Mouse (Mus musculus): ENCODE measurements around the gene 3110082I17Rik.

Gene 3110082I17Rik

DNA sequence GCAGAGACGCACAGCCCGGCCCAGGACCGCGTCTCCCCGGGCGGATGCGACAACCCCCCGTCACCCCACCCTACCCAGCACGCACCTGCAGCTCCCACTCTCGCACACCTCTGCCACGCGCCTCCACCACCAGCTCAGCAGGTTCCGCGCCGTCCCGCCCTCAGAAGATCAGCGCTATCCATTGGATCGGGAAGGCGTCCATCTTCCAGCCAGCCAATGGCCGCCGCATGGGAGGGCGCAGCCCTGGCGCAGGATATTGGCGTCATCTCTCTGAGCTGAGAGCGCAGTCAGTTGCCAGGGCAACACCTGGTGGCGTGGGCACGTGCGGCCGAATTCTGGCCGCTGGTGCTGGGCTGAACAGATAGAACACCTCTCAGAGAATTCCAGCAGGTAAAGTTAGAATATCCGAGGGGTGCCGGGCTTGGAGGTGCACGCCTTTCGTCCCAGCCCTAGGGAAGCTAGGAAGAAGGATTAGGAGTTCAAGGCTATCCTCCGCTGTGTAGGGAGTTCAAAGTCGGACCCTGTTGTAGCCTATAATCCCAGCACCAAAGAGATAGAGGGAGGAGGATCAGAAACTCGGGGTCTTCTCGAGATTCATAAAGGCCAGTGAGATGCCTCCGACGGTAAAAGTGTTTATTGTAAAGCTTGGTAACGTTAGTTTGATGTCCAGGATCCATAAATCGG lies at the start of gene 3110082I17Rik:
Gene 3110082I17Rik, minus strand, starts transcription at position 144 of the 684 bp plus-strand sequence.
- peak; percentile 95 for DNase-seq (ENCODE audit: extremely low read depth, insufficient read length, low spot score)

DNA sequence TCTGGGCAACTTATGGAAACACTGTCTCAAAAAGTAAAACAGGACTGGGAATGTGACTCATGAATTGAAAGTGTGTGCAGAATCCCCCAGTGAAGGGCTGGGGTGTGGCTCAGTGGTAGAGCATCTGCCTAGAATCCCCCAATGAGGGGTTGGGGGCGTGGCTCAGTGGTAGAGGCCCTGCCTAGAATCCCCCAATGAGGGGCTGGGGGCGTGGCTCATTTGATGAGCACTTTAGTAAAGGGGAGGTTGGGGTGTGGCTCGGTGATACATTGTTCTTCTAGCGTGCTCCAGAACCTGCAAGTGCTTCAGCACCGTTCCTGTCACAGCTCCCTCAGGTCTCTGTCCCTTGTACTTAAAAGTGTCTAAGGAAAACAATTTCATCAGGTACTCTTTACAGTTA lies 45.9 kb upstream of the 3110082I17Rik start:
- no peak for DNase-seq (ENCODE audit: extremely low read depth, insufficient read length, low spot score)

DNA sequence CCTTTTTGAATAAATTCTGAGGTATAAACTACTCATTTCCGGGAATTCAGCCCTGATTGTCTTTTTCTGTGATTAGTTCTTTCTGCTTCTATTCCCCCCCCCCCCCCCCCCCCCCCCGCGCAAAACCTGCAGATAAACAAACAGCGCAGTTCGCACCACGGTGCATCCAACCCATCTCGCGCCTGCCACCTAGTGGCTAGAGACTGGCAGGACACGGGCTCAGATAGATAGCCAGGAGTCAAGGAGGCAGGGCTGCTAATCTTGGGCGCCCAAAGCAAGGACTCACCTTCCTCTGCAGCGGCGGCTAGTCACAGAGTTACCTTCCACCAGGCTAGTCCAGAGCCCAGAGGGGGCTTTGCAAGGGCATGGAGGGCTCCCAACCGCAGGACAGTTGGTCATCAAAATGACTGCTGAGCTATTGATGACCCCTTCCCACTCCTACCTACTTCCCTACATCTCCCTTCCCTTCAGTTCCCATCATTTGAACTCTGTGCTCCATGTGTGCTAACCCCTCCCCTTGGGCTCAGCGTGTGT lies 44.8 kb upstream of the 3110082I17Rik start:
- DNase-seq (ENCODE audit: extremely low read depth, insufficient read length, low spot score), result peak; percentile 28

DNA sequence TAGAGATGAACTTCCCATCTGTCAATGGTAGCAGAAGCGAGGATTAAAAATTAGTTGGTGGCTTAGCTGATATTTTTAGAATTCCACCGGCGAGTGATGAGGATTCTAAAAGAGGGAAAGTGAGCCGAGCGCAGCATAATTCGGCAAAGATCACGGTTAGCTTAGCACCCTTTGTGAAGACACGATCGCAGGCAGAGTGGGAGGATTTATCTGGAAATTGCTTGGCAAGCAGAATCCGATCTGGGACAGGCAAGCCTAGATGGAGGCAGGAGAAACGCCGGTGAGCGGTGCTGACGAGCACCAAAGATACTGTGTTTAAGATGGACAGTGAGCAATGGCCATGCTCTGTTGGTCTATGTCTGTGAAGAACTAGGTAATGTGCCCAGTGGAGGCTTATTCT lies 42.0 kb upstream of the 3110082I17Rik start:
- no peak for DNase-seq (ENCODE audit: extremely low read depth, insufficient read length, low spot score)

DNA sequence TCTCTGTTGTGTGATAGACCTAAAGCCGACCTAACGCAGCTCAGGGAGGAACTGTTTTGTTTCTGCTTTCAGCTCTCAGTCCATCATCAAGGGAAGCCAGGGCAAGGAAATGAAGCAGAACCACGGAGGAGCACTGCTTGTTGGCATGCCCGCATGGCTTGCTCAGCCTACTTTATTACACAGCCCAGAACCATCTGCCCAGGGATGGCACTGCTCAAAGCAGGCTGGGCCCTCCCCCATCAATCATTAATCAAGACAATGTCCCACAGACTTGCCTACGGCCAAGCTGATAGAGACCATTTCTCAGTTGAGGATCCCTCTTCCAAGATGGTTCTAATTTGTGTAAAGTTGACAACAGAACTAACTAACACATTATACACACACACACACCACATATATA lies 38.5 kb upstream of the 3110082I17Rik start:
- DNase-seq (ENCODE audit: extremely low read depth, insufficient read length, low spot score), result no peak

DNA sequence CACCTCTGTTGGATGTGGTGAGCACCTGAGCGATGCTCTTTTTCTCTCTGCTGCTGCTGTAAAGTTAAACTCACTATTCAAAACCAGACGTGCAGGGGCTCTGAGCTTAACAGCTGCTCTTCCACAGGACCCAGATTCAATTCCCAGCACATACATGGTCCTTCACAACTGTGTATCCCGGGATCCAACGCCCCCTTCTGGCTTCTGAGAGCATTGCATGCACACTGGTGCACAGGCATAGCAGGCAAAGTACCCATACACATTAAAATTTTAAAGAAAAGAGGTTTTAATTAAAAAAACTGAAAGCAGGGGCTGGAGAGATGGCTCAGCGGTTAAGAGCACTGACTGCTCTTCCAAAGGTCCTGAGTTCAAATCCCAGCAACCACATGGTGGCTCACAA lies 36.6 kb upstream of the 3110082I17Rik start:
- no peak for DNase-seq (ENCODE audit: extremely low read depth, insufficient read length, low spot score)

DNA sequence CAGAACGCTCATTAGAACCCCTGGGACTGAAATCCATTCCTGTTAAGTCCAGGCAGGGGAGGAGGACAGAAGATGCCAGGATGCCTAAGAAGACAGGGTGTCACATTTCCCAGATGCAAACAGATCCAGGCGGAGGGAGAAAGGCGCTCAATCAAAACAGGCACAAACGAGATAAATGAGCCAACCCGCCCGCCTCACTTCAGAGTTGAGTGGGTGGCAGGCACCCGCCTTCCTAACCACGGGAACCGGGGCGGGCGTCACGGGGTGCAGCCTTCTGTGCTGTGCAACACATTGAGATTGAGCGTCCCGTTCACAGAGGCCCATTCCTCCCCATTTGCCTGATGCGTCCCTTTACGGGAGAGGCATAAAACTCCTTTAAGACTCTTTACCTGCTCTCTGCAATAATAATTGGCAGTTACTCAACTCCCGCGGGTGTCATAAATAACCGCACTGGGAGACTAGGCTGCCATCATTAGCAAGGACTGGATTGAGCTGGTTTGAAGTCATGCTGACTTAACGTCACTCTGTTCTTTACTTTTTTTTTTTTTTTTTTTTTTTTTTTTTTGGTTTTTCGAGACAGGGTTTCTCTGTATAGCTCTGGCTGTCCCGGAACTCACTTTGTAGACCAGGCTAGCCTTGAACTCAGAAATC lies 34.8 kb upstream of the 3110082I17Rik start:
- DNase-seq (ENCODE audit: extremely low read depth, insufficient read length, low spot score), result no peak

DNA sequence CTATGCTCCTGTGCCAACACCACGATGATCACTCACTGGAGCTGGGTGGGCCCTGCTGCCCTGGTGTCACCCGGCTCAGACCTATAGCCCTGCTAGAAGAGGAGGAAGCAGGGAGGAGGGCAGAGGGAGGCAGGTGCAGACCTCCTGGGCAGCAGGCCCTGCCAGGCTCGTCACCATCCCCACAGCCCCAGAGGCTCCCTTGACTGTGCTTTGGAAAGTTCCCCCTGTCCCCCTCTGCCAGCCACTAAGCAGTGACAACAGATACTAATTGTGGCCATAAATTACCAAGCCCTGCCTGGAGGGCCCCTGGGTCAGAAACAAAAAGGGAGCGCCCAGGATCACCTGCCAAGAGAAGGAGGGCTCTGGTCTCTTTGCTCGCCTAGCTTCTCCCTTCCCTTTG lies 33.4 kb upstream of the 3110082I17Rik start:
- no peak for DNase-seq (ENCODE audit: extremely low read depth, insufficient read length, low spot score)

DNA sequence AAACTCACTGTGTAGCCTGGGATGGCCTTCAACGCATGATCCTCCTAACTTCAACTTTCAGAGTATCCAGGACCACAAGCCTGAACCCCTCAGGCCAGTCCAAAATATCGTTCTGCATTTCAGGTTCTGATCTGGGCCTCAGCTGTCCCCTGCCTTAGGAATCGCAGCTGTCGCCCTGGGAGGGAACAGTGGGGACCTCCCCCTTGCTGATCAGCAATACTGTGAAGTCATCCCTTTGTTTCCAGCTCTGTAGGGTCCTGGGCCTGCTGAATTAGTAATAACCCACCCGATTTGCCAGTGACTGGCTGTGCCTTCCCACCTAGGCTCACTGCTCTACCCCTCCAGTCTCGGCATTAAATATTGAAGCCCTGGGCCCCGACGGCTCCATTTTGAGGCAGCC lies 31.0 kb upstream of the 3110082I17Rik start:
- DNase-seq (ENCODE audit: extremely low read depth, insufficient read length, low spot score), result no peak

DNA sequence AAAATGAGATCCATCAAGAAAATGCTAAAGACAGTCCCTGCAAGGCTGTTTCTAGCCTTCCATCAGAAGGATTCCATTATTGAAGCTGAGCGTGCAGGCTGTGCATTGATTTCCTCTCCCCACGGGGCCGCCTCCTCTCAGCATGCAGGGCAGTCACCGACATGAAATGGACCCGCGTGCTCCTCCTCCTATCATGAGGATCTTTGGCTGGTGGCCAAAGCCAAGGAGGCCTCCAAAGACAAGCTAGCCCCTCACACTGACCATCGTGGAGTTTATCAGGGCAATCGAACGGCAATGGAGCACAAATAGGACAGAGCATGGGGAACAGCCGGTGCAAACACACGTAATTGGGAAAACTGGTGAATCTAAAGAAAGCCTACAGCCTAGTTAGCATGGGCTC lies 29.8 kb upstream of the 3110082I17Rik start:
- no peak for DNase-seq (ENCODE audit: extremely low read depth, insufficient read length, low spot score)

DNA sequence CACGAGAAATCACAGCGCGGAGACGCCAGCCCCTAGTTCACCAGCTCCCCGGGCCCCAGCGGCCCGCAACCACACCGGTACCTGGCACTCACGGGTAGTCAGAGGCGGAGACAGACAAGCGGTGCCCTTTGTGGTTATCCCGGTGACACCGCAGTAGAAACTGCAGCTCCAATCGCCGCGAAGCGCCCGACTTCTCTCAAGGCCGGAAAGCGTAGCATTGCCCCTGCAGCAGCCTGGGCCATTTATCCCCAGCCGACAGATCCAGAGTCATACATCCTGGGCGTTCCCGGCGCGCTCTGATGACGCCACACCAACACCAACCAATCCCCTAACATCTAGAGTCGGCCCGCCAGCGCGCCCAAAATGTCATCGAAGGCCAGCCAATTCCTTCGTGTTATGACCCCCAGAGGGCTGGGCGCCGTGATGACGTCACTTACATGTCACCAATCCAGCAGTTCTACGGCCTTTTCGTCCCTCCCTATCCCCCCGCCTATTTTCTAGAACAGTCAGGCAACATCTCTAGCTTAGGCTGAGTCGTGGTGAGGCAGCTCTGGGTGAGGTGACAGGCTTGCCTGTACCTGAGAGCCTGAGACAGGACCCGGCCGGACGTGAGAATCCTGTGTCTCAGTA lies 24.0 kb upstream of the 3110082I17Rik start, which contains the start of gene Zfand2a:
Gene Zfand2a, minus strand, starts transcription at position 365 of the 630 bp plus-strand sequence.
- peak; percentile 98 for DNase-seq (ENCODE audit: extremely low read depth, insufficient read length, low spot score)

DNA sequence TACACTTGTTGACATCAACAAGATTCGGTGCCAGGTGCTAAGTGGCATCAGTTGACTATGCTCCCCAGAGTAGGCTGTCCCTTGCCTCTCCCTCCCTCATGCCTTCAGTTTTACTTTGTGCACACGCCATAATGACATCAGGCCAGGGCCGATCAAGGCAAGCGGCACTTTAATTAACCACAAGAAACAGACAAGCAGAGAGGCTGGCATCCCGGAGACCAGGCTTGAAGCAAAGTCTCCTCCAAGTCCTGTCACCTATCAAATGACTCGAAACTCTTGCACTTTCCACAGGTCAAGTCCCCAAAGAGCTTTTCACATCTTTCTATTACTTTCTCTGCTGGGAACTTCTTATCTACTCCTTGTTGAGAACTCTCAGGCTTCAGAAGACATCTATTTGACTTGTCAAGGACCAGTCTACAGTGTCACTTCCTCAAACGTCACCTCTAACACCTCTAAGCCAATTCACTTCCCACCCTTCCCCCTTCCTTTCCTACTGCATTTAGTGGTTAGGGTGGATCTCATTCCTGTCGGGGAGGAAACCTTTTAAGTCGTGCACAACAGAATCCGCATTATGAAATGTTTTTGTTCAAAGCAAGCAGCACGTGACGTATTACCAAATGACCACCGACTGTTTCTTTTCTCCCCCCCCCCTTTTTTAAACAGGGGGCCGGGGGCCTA lies 23.0 kb upstream of the 3110082I17Rik start:
- no peak for DNase-seq (ENCODE audit: extremely low read depth, insufficient read length, low spot score)

DNA sequence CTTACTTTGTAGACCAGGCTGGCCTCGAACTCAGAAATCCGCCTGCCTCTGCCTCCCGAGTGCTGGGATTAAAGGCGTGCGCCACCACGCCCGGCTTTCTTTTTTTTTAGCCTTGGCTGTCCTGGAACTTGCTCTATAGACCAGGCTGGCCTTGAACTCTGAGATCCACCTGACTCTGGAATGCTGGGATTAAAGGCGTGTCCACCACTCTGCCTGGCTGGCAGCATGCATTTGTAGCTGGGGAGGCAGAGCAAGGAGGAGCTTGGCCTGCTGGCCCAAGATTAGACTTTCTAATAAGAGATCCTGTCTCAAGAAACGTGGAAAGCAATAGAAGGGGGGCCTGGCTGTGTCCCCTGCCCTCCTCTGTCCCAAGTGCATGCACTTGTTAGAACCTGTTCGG lies 20.1 kb upstream of the 3110082I17Rik start:
- no peak for DNase-seq (ENCODE audit: extremely low read depth, insufficient read length, low spot score)

DNA sequence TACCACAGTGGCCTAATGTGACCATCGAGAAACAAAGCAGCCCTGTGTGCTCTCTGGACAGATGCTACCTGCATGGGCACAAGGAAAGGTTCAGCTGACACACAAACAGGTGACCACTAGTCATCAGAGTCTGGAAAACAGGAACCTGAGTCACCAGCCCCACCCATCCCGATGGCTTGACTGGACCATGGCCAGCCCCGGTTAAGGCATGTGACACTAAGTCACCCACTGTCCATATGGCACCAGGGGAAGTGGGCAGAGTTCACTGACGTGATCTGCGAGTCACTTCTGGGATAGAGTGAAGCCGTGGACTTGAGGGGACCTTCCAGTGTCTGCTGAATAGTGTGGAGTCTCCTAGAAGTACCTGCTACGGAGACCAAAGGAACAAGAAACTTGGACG lies 18.8 kb upstream of the 3110082I17Rik start:
- DNase-seq (ENCODE audit: extremely low read depth, insufficient read length, low spot score), result peak; percentile 88

DNA sequence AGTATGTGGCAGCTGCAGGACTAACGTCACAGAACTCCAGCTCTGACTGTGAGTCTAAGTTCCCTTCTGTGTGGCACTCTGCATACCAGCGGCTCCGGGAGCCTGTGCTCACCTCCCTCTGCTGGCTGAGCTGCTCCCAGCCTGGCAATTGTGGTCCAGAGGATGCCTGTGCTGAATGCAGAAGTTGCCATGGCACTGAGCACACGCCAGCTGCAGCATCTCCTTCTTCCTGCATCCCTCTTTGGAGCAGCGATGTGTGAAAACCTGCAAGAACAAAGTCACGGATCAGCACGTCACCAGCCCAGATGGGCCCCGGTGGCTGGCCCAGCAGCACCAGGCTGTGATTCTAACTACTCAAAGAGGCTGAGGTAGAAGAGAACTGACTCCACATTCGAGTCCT lies 14.4 kb upstream of the 3110082I17Rik start:
- no peak for DNase-seq (ENCODE audit: extremely low read depth, insufficient read length, low spot score)

DNA sequence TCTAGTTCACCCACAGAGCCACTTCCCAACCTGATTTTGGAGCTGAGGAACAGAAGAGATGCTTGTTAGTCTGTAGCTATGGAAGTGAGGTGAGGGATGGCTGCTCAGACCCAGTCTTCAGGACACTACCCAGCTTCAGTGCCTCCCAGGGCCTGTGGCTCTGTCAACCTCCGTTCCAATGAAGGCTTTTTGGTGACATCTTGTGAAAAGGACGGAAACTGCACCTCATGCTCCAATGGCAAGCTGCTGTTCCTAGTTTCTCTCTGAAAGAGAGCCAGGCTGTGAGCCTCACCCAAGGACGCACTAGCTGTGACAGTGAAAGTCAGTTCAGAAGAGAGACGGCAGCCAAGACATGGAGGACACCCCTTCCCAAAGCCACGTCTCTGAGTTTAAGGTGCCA lies 7.7 kb upstream of the 3110082I17Rik start:
- DNase-seq (ENCODE audit: extremely low read depth, insufficient read length, low spot score), result no peak

DNA sequence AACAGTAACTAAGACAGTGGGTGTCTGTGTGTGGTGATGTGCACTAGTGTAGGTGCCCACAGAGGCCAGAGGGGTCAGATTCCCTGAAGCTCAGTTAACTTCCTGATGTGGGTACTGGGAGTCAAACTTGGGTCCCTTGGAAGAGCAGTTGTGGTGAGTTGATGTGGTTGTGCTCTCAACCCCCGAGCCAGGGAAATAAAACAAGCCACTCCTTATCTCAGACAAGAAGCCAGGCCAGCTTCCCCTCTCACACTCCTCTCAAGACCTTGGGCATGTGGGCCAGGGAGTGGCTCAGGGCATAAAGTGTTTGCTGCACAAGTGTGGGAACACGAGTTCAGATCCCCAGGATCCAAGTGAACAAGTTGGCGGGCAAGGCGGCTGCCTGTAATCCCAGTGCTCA lies 6.5 kb upstream of the 3110082I17Rik start:
- DNase-seq (ENCODE audit: extremely low read depth, insufficient read length, low spot score), result no peak

DNA sequence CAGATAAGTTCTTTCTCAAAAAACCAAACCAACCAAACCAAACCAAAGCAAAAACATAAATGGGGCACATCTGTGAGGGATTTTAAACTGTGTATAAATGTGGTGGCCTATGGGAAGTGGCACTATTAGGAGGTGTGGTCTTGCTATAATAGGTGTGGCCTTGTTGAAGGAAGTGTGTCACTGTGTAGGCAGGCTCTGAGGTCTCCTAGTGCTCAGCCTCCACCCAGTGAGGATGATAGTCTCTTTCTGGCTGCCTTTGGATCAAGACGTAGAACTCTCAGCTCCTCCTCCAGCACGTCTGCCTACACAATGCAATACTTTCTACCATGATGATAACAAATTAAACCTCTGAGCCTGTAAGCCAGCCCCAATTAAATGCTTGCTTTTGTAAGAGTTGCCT lies 6.0 kb upstream of the 3110082I17Rik start:
- DNase-seq (ENCODE audit: extremely low read depth, insufficient read length, low spot score), result no peak

DNA sequence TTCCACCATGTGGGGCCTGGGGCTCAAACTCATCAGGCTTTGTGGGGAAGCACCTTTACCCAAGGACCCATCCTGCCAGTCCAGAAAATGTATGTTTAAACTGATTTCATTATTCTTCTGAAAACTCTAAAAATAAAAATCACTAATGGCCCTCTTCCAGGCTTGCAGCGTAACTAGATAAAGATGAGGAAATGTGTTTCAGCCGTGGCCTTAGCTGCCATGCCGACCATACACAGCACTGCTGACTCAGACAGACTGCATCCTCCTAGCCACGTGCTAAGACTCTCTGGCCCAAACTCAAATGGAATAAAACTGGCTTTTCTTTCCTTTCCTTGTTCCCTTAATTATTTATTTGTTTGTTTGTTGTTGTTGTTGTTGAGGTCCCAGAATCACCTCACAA lies 4.5 kb upstream of the 3110082I17Rik start:
- DNase-seq (ENCODE audit: extremely low read depth, insufficient read length, low spot score), result no peak

DNA sequence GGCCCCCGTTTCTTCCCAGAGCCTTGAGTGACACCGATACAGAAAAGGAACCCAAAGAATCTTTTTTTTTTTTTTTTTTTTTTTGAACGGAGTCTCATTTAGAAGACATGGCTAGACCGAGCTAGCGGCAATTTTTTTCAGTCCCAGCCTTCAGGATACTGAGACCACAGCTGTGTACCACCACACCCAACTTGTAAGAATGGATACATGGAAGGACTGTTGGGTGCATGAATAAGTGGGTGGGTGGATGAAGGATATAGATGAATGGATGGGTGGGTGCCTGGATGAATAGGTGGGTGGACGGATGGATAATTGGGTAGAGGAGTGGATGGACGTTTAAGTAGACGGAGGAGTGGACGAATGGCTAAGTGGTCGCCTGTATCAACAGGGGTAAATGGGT lies 389 bp downstream of the 3110082I17Rik start:
- DNase-seq (ENCODE audit: extremely low read depth, insufficient read length, low spot score), result no peak

DNA sequence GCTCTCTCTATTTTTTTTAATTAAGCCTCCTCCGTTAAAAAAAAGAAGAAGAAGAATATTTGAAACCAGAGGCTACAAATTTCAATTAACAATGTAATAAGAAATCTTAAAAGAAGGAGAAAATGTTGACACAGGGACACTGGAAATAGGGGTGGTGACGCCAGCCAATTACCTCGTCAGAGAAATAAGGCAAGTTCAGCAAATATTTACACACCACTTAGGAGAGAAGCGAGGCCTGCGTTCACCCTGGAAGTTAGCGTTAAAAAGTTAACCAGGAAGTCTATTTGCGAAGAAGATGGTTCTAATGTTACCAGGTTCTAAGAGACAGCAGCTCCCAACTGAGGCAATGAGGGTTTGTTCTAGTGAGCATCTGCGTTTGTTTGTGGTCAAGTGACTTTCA lies 3.1 kb downstream of the 3110082I17Rik start:
- no peak for DNase-seq (ENCODE audit: extremely low read depth, insufficient read length, low spot score)
